Mouse (Mus musculus) cortical plate, adult 2 months (tissue): ENCODE measurements around the gene Spred2. TPM values are rescaled to one million over a fixed set of nuclear protein-coding genes. Genes with fewer than 3 reads are reported as not detected.
A peak's percentile ranks its signal among the peaks of the same experiment; 100 is the strongest.

Experiments
- H3K27ac ChIP-seq: fragments of 200-500 bp; 2 replicates; pipeline ENCODE4 v1.5.1; 2012; ENCODE audit warnings: low read length, control low read depth, inconsistent platforms; ENCODE audit not compliant: insufficient read depth
- H3K4me1 ChIP-seq: fragments of 200-500 bp; 2 replicates; pipeline ENCODE4 v1.6.1; 2011; ENCODE audit warnings: low read length; ENCODE audit not compliant: control insufficient read depth, insufficient read depth
- H3K4me3 ChIP-seq: fragments of 200-500 bp; 2 replicates; pipeline ENCODE4 v1.5.1; 2011; ENCODE audit warnings: mild to moderate bottlenecking, low read length, control low read depth; ENCODE audit not compliant: insufficient read depth
- CTCF ChIP-seq: fragments of 200-500 bp; IDR thresholded peaks from 2 replicates; pipeline ENCODE4 v1.5.1; 2011; ENCODE audit warnings: mild to moderate bottlenecking, control low read depth, low read length; ENCODE audit not compliant: insufficient read depth; ENCODE audit errors: extremely low read depth
- POLR2A ChIP-seq: fragments of 200-500 bp; IDR thresholded peaks from 2 replicates; pipeline ENCODE4 v1.6.1; 2011; ENCODE audit warnings: mild to moderate bottlenecking, low read length, control low read depth; ENCODE audit not compliant: insufficient read depth; ENCODE audit errors: extremely low read depth
- polyA plus RNA-seq: library from polyadenylated mRNA; depleted of rRNA; stranded (reverse); fragments of >200 nt; gene quantifications from 2 replicates; pipeline ENCODE4 v1.2.3, GENCODE M21; 2012; rRNA removed

Gene Spred2
- polyA plus RNA-seq, result 42.0 and 43.0 TPM in 2 replicates

- Histone ChIP-seq H3K4me3 (peak within 1 kb of the TSS; percentile 49), H3K27ac (peak within 1 kb of the TSS; percentile 98), H3K4me1 (peaks cover 5% of the 10 kb centered on the region; the same call in 1 of the 2 replicates)
- TF ChIP-seq POLR2A, result peak; percentile 66
- TF ChIP-seq CTCF, result no peak
These were observed at the start of gene Spred2 for GRCm38 (mm10) chr11:19923888-19924756. Spred2 (plus strand) TSS chr11:19924375.

GRCm38 (mm10) chr11:19875551-19875950 is 48.6 kb upstream of the Spred2 start:
- TF ChIP-seq CTCF (no peak), POLR2A (no peak)
- Histone ChIP-seq H3K27ac (no peak overlapping the region), H3K4me1 (no peaks in the 10 kb centered on the region), H3K4me3 (no peak overlapping the region)

- Histone ChIP-seq H3K4me1 (no peaks in the 10 kb centered on the region), H3K4me3 (no peak overlapping the region)
- TF ChIP-seq CTCF (no peak), POLR2A (no peak)
These were observed 48.2 kb upstream of the Spred2 start for GRCm38 (mm10) chr11:19875964-19876363.

GRCm38 (mm10) chr11:19877239-19877915 is 46.8 kb upstream of the Spred2 start:
- H3K27ac ChIP-seq, result no peak overlapping the region
- TF ChIP-seq CTCF (no peak), POLR2A (no peak)
- H3K4me1 ChIP-seq, result no peaks in the 10 kb centered on the region
- no peak overlapping the region for H3K4me3 ChIP-seq

More at GRCm38 (mm10) chr11:19875964-19876363, 48.2 kb upstream of the Spred2 start:
- no peak overlapping the region for H3K27ac ChIP-seq

GRCm38 (mm10) chr11:19881342-19881741 is 42.8 kb upstream of the Spred2 start:
- no peak overlapping the region for H3K4me3 ChIP-seq
- H3K4me1 ChIP-seq, result no peaks in the 10 kb centered on the region
- TF ChIP-seq POLR2A (no peak), CTCF (no peak)
- no peak overlapping the region for H3K27ac ChIP-seq

GRCm38 (mm10) chr11:19890700-19891406 is 33.3 kb upstream of the Spred2 start:
- no peak for TF ChIP-seq CTCF
- no peak for TF ChIP-seq POLR2A
- Histone ChIP-seq H3K4me1 (no peaks in the 10 kb centered on the region), H3K27ac (no peak overlapping the region), H3K4me3 (no peak overlapping the region)

- no peaks in the 10 kb centered on the region for H3K4me1 ChIP-seq
- TF ChIP-seq POLR2A (no peak), CTCF (no peak)
- H3K27ac ChIP-seq, result no peak overlapping the region
- no peak overlapping the region for H3K4me3 ChIP-seq
These were observed 30.9 kb upstream of the Spred2 start for GRCm38 (mm10) chr11:19893233-19893632.

- H3K4me3 ChIP-seq, result no peak overlapping the region
- TF ChIP-seq POLR2A (no peak), CTCF (no peak)
- H3K27ac ChIP-seq, result no peak overlapping the region
- no peaks in the 10 kb centered on the region for H3K4me1 ChIP-seq
These were observed 24.6 kb upstream of the Spred2 start for GRCm38 (mm10) chr11:19899621-19900020.

GRCm38 (mm10) chr11:19900712-19901111 is 23.5 kb upstream of the Spred2 start:
- no peak overlapping the region for H3K4me3 ChIP-seq
- TF ChIP-seq CTCF (no peak), POLR2A (no peak)
- H3K27ac ChIP-seq, result no peak overlapping the region
- no peaks in the 10 kb centered on the region for H3K4me1 ChIP-seq
